Mouse (Mus musculus): Measurements from ENCODE around the gene Plxnc1. TPM values are rescaled to one million over a fixed set of nuclear protein-coding genes. Genes with fewer than 3 reads are reported as not detected.

The Plxnc1 gene
- polyA plus RNA-seq, 1 experiment: 0.05 TPM

GRCm38 (mm10) chr10:94962005-94962404 lies 17.4 kb upstream of the Plxnc1 start:
- no peaks in the 10 kb centered on the region for H3K79me2 ChIP-seq (ENCODE audit: control insufficient read depth, insufficient read depth)
- no peaks in the 10 kb centered on the region for H3K79me3 ChIP-seq (ENCODE audit: low read depth)
- no peaks in the 10 kb centered on the region for H3K27me3 ChIP-seq (ENCODE audit: control insufficient read depth, insufficient read depth, insufficient read length)
- no peaks in the 10 kb centered on the region for H3K36me3 ChIP-seq (ENCODE audit: control insufficient read depth, insufficient read depth)
- TF ChIP-seq CEBPB (IDR thresholded peaks at IDR 0.05; ENCODE audit: low read depth) (no peak), USF1 (IDR thresholded peaks at IDR 0.05; ENCODE audit: low read depth) (no peak), MYOG (IDR thresholded peaks at IDR 0.05; ENCODE audit: control insufficient read depth, extremely low read depth, insufficient read length) (no peak), CTCF (IDR thresholded peaks at IDR 0.05; ENCODE audit: control insufficient read depth, insufficient read depth, insufficient read length) (no peak), FOSL1 (IDR thresholded peaks at IDR 0.05; ENCODE audit: insufficient read depth, low read length, poor library complexity, severe bottlenecking) (no peak), MAX (IDR thresholded peaks at IDR 0.05) (no peak), MYOD1 (IDR thresholded peaks at IDR 0.05; ENCODE audit: control insufficient read depth, insufficient read length, low read depth) (no peak)
- no peak overlapping the region for H3K4me3 ChIP-seq (ENCODE audit: insufficient read depth, poor library complexity, severe bottlenecking)
- H3ac ChIP-seq (ENCODE audit: control insufficient read depth, insufficient read length, low read depth): no peak overlapping the region

DNA sequence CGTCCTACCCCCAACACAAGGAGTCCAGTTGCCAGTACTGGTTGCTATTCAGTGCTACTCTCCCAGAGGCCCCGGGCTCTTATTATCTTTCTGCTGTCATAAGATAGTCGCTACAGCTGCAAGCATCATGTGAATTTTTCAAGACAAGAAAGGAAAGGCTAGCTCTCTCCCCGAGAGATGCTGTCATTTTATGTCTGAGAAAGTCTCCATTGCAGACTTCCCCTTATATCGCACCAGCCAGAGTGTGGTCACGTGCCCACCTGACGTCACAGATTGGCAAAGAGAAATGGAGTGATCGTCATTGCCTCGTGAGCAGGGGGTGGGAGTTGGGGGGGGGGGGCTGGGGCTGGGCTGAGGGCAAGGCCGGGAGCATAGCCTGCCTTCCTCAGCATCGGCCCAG lies 16.6 kb upstream of the Plxnc1 start:
- Histone ChIP-seq H3ac (ENCODE audit: control insufficient read depth, insufficient read length, low read depth) (no peak overlapping the region), H3K79me3 (ENCODE audit: low read depth) (no peaks in the 10 kb centered on the region), H3K27me3 (ENCODE audit: control insufficient read depth, insufficient read depth, insufficient read length) (no peaks in the 10 kb centered on the region), H3K79me2 (ENCODE audit: control insufficient read depth, insufficient read depth) (no peaks in the 10 kb centered on the region), H3K4me3 (ENCODE audit: insufficient read depth, poor library complexity, severe bottlenecking) (no peak overlapping the region), H3K36me3 (ENCODE audit: control insufficient read depth, insufficient read depth) (no peaks in the 10 kb centered on the region)
- TF ChIP-seq FOSL1 (IDR thresholded peaks at IDR 0.05; ENCODE audit: insufficient read depth, low read length, poor library complexity, severe bottlenecking) (no peak), MYOD1 (IDR thresholded peaks at IDR 0.05; ENCODE audit: control insufficient read depth, insufficient read length, low read depth) (no peak), MYOG (IDR thresholded peaks at IDR 0.05; ENCODE audit: control insufficient read depth, extremely low read depth, insufficient read length) (no peak), CTCF (IDR thresholded peaks at IDR 0.05; ENCODE audit: control insufficient read depth, insufficient read depth, insufficient read length) (no peak), CEBPB (IDR thresholded peaks at IDR 0.05; ENCODE audit: low read depth) (no peak), USF1 (IDR thresholded peaks at IDR 0.05; ENCODE audit: low read depth) (no peak), MAX (IDR thresholded peaks at IDR 0.05) (no peak)

DNA sequence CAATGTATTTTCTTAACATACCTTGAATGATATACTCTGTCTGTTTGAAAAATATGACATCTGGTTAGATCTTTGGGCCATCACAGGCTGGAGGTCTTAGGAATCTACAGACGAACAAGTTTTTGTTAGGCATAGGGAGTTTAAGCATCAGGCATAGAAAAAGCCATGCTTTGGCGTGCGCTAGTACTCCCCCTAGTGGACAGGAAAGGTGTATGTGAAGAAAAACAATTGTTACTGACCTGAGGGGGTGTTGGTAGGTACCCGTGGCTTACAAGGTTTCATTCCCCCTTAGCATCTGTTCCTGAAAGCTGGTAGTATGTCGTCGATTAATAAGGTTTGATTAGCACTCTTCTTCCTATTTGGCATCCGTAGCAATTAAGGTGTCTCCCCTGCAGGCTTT lies 13.7 kb upstream of the Plxnc1 start:
- Histone ChIP-seq H3K79me3 (ENCODE audit: low read depth) (no peaks in the 10 kb centered on the region), H3K79me2 (ENCODE audit: control insufficient read depth, insufficient read depth) (no peaks in the 10 kb centered on the region), H3K36me3 (ENCODE audit: control insufficient read depth, insufficient read depth) (no peaks in the 10 kb centered on the region), H3ac (ENCODE audit: control insufficient read depth, insufficient read length, low read depth) (no peak overlapping the region), H3K27me3 (ENCODE audit: control insufficient read depth, insufficient read depth, insufficient read length) (no peaks in the 10 kb centered on the region), H3K4me3 (ENCODE audit: insufficient read depth, poor library complexity, severe bottlenecking) (no peak overlapping the region)
- no peak for TF ChIP-seq MYOD1 (IDR thresholded peaks at IDR 0.05; ENCODE audit: control insufficient read depth, insufficient read length, low read depth)
- peak; percentile 50 for TF ChIP-seq CTCF (IDR thresholded peaks at IDR 0.05; ENCODE audit: control insufficient read depth, insufficient read depth, insufficient read length)
- TF ChIP-seq CEBPB (IDR thresholded peaks at IDR 0.05; ENCODE audit: low read depth): no peak
- TF ChIP-seq MYOG (IDR thresholded peaks at IDR 0.05; ENCODE audit: control insufficient read depth, extremely low read depth, insufficient read length): no peak
- no peak for TF ChIP-seq MAX (IDR thresholded peaks at IDR 0.05)
- TF ChIP-seq FOSL1 (IDR thresholded peaks at IDR 0.05; ENCODE audit: insufficient read depth, low read length, poor library complexity, severe bottlenecking): no peak
- TF ChIP-seq USF1 (IDR thresholded peaks at IDR 0.05; ENCODE audit: low read depth): no peak

DNA sequence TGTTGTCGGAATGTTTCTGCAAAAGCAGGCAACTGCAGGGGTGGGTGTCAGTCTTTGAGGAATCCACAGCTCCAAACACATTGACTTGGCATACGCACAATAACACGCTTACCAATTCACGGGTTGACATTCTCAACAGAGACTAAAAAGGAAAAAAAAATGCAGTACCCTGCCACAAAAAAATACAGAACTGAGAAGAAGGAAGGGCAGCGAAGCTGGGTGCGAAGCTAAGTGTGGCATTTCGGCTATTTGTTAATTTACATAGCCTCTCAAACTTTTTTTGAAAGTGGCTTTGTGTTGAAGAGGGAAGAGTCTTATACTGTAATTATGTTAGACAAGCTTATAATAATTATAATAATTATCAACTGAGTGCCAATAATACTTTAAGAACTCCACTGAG lies 13.1 kb upstream of the Plxnc1 start:
- no peaks in the 10 kb centered on the region for H3K36me3 ChIP-seq (ENCODE audit: control insufficient read depth, insufficient read depth)
- TF ChIP-seq CTCF (IDR thresholded peaks at IDR 0.05; ENCODE audit: control insufficient read depth, insufficient read depth, insufficient read length) (no peak), MYOD1 (IDR thresholded peaks at IDR 0.05; ENCODE audit: control insufficient read depth, insufficient read length, low read depth) (no peak)
- no peaks in the 10 kb centered on the region for H3K27me3 ChIP-seq (ENCODE audit: control insufficient read depth, insufficient read depth, insufficient read length)
- no peaks in the 10 kb centered on the region for H3K79me3 ChIP-seq (ENCODE audit: low read depth)
- no peaks in the 10 kb centered on the region for H3K79me2 ChIP-seq (ENCODE audit: control insufficient read depth, insufficient read depth)
- H3K4me3 ChIP-seq (ENCODE audit: insufficient read depth, poor library complexity, severe bottlenecking): no peak overlapping the region
- H3ac ChIP-seq (ENCODE audit: control insufficient read depth, insufficient read length, low read depth): no peak overlapping the region

GRCm38 (mm10) chr10:94947915-94948675 lies 3.5 kb upstream of the Plxnc1 start:
- Histone ChIP-seq H3ac (ENCODE audit: control insufficient read depth, insufficient read length, low read depth) (no peak overlapping the region), H3K79me2 (ENCODE audit: control insufficient read depth, insufficient read depth) (no peaks in the 10 kb centered on the region), H3K79me3 (ENCODE audit: low read depth) (no peaks in the 10 kb centered on the region), H3K27me3 (ENCODE audit: control insufficient read depth, insufficient read depth, insufficient read length) (peaks cover 24% of the 10 kb centered on the region), H3K4me3 (ENCODE audit: insufficient read depth, poor library complexity, severe bottlenecking) (no peak overlapping the region), H3K36me3 (ENCODE audit: control insufficient read depth, insufficient read depth) (no peaks in the 10 kb centered on the region)
- TF ChIP-seq FOSL1 (IDR thresholded peaks at IDR 0.05; ENCODE audit: insufficient read depth, low read length, poor library complexity, severe bottlenecking): no peak
- no peak for TF ChIP-seq CEBPB (IDR thresholded peaks at IDR 0.05; ENCODE audit: low read depth)
- no peak for TF ChIP-seq MAX (IDR thresholded peaks at IDR 0.05)
- no peak for TF ChIP-seq MYOD1 (IDR thresholded peaks at IDR 0.05; ENCODE audit: control insufficient read depth, insufficient read length, low read depth)
- no peak for TF ChIP-seq USF1 (IDR thresholded peaks at IDR 0.05; ENCODE audit: low read depth)
- TF ChIP-seq CTCF (IDR thresholded peaks at IDR 0.05; ENCODE audit: control insufficient read depth, insufficient read depth, insufficient read length): no peak
- no peak for TF ChIP-seq MYOG (IDR thresholded peaks at IDR 0.05; ENCODE audit: control insufficient read depth, extremely low read depth, insufficient read length)

DNA sequence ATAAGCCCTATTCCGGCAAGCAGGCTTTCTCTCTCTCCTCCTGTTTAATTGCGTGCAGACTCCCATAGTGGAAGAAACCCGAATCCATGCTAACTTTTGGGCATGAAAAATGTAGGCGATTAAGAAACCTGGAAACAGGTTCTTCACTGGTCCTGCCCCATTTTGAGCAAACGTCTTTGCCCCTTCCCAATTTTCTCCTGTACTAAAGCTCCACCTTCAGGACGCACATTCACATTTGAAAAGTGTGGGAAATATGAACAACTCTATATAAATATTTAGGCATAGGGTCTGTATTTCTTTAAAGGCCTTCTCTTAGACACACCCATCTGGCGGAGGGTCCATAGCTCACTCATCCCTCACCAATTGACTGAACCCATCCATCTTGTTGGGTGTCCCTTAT lies 2.8 kb upstream of the Plxnc1 start:
- H3K27me3 ChIP-seq (ENCODE audit: control insufficient read depth, insufficient read depth, insufficient read length): peaks cover 31% of the 10 kb centered on the region
- no peaks in the 10 kb centered on the region for H3K36me3 ChIP-seq (ENCODE audit: control insufficient read depth, insufficient read depth)
- no peak overlapping the region for H3ac ChIP-seq (ENCODE audit: control insufficient read depth, insufficient read length, low read depth)
- no peak overlapping the region for H3K4me3 ChIP-seq (ENCODE audit: insufficient read depth, poor library complexity, severe bottlenecking)
- no peaks in the 10 kb centered on the region for H3K79me2 ChIP-seq (ENCODE audit: control insufficient read depth, insufficient read depth)
- no peaks in the 10 kb centered on the region for H3K79me3 ChIP-seq (ENCODE audit: low read depth)
- no peak for TF ChIP-seq FOSL1 (IDR thresholded peaks at IDR 0.05; ENCODE audit: insufficient read depth, low read length, poor library complexity, severe bottlenecking)
- TF ChIP-seq USF1 (IDR thresholded peaks at IDR 0.05; ENCODE audit: low read depth): no peak
- no peak for TF ChIP-seq MYOD1 (IDR thresholded peaks at IDR 0.05; ENCODE audit: control insufficient read depth, insufficient read length, low read depth)
- TF ChIP-seq MAX (IDR thresholded peaks at IDR 0.05): no peak
- TF ChIP-seq MYOG (IDR thresholded peaks at IDR 0.05; ENCODE audit: control insufficient read depth, extremely low read depth, insufficient read length): no peak

All from C2C12 (cell line).